ENCODE assay signal across 23 mouse cellular contexts in the genomic region with DNA sequence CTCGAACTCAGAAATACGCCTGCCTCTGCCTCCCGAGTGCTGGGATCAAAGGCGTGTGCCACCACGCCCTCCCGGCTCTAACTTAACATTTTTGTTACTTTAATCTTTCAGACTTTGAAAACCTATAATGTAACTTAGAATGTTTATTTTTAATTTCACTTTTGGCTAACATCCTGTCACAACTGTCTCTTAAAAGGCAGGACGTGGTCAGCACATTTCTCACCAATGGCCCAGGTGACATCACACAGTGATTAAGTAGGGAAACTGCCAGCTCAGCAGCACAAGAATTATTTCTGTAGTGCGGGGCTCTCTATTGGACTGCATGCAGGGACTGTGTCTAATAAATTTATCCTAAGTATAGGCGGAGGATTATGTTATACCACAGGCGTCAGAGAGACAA. TPM values are rescaled to one million over a fixed set of nuclear protein-coding genes. Genes with fewer than 3 reads are reported as not detected.
DNase-seq lines count a peak whose midpoint lies in the region; ATAC-seq and TF ChIP-seq lines count a peak whose summit lies in the region.
"Had no signal": no experiment of that assay in that cellular context is flagged by ENCODE, and none has a peak within 500 bp of the region (broad histone marks: within the 10 kb centered on the region; RNA-seq: fewer than 3 reads in every experiment).

No protein-coding gene starts in this region.

- H3K9ac ChIP-seq in heart, embryonic 13.5 days, result peak overlapping the region; percentile 29; the same call in 1 of the 2 replicates
- no peak overlapping the region for H3K9ac ChIP-seq in heart, embryonic 11.5 days (ENCODE audit: low read depth, low read length)
- H3K9ac ChIP-seq: embryonic facial prominence, embryonic 12.5 days; liver, embryonic 14.5 days had no signal

- DNase-seq in retina, adult 2 months (ENCODE audit: low read depth, low spot score), result peak; percentile 26
- no peak for DNase-seq in retina, postnatal 1 day
- no peak for DNase-seq in gastrocnemius, adult 2 months
- no peak for DNase-seq in left cerebral cortex, adult 8-10 months (ENCODE audit: low spot score in 2 of 2)
- no peak for DNase-seq in left cerebral cortex, adult 18-20 months (ENCODE audit: low spot score in 2 of 2)
- DNase-seq: adrenal gland, postnatal 14 days; cerebellum, postnatal 14 days; heart, adult 11 months; kidney, adult 2 months; kidney, postnatal 36 days; lung, postnatal 10 days; right cerebral cortex, postnatal 4 days; thymus, postnatal 14 days had no signal

- peaks cover 58% of the 10 kb centered on the region for H3K4me1 ChIP-seq in heart, embryonic 13.5 days
- peaks cover 37% of the 10 kb centered on the region for H3K4me1 ChIP-seq in heart, embryonic 11.5 days (ENCODE audit: control insufficient read depth, insufficient read depth, low read length)

- intact Hi-C loops in gastrocnemius, adult 2 months (cut with DNase I), result no loop called here

- H3K4me2 ChIP-seq in heart, embryonic 13.5 days, result no peak overlapping the region
- no peak overlapping the region for H3K4me2 ChIP-seq in heart, embryonic 11.5 days
- H3K4me2 ChIP-seq: embryonic facial prominence, embryonic 12.5 days had no signal

- peaks cover 39% of the 10 kb centered on the region for H3K36me3 ChIP-seq in heart, embryonic 13.5 days
- H3K36me3 ChIP-seq in heart, embryonic 11.5 days (ENCODE audit: control insufficient read depth, insufficient read depth, low read length), result peaks cover 10% of the 10 kb centered on the region

- H3K27me3 ChIP-seq in heart, embryonic 13.5 days (replicated peaks), result no peaks in the 10 kb centered on the region
- H3K27me3 ChIP-seq in heart, embryonic 11.5 days (ENCODE audit: control insufficient read depth, insufficient read depth, low read length), result no peaks in the 10 kb centered on the region
- H3K27me3 ChIP-seq: embryonic facial prominence, embryonic 12.5 days had no signal

- no peak overlapping the region for H3K27ac ChIP-seq in heart, embryonic 13.5 days (replicated peaks)
- H3K27ac ChIP-seq in heart, embryonic 11.5 days (ENCODE audit: low read depth, low read length), result no peak overlapping the region
- no peak overlapping the region for H3K27ac ChIP-seq in gastrocnemius, adult 2 months
- H3K27ac ChIP-seq: embryonic facial prominence, embryonic 12.5 days; liver, embryonic 14.5 days had no signal

- no peak for TF ChIP-seq CTCF in gastrocnemius, adult 2 months (IDR thresholded peaks at IDR 0.05)

- no peaks in the 10 kb centered on the region for H3K9me3 ChIP-seq in heart, embryonic 13.5 days
- H3K9me3 ChIP-seq in heart, embryonic 11.5 days (replicated peaks; ENCODE audit: control insufficient read depth, low read length), result no peaks in the 10 kb centered on the region
- H3K9me3 ChIP-seq: embryonic facial prominence, embryonic 12.5 days had no signal

- no peak for ATAC-seq in heart, embryonic 13.5 days (ENCODE audit: extremely low read depth, insufficient number of reproducible peaks, low FRiP score, low TSS enrichment)
- no peak for ATAC-seq in heart, embryonic 11.5 days (replicated peaks; ENCODE audit: insufficient number of reproducible peaks, low FRiP score, low TSS enrichment)
- ATAC-seq in inflammation-experienced regulatory T-cells, adult 6 months, result peak; percentile 86

- WGBS in heart, embryonic 13.5 days, result 75% methylated on average over 10 of the region's 10 CpGs
- 88% methylated on average over 10 of the region's 10 CpGs for WGBS in heart, embryonic 11.5 days (ENCODE audit: insufficient replicate concordance)

- H3K4me3 ChIP-seq in heart, embryonic 13.5 days, result no peak overlapping the region
- H3K4me3 ChIP-seq in heart, embryonic 11.5 days (ENCODE audit: low read depth, low read length), result no peak overlapping the region
- H3K4me3 ChIP-seq in gastrocnemius, adult 2 months, result no peak overlapping the region
- H3K4me3 ChIP-seq: embryonic facial prominence, embryonic 12.5 days had no signal

RNA-seq across cellular contexts. Expression of a gene that starts 7.6 kb away (rescaled TPM):
- 119 and 125 TPM in 2 replicates for polyA plus RNA-seq in heart, embryonic 13.5 days (2015; fragmentation: Nextera tagmentation; extraction: Ambion mirVana)
- polyA plus RNA-seq in heart, embryonic 11.5 days (2014; fragmentation: Nextera tagmentation; extraction: Ambion mirVana), result 91.8 and 126 TPM in 2 replicates
- 100 to 1,000 TPM in 1 of 3 experiments, 10 to 100 TPM in 2; 18.4 to 106 (median 18.6) TPM for polyA plus RNA-seq in inflammation-experienced regulatory T-cells, adult 6 months (2017; shearing (Covaris generic))
- total RNA-seq in gastrocnemius, adult 2 months (2021), result under 1 TPM; 0.89 to 0.94 TPM
- 10 to 100 TPM in 2 of 4 experiments, 1 to 10 TPM in 2; 9.3 to 11.5 (median 10.2) TPM for total RNA-seq in left cerebral cortex, adult 8-10 months (2022)
- 10 to 100 TPM; 12.4 to 13.0 TPM for total RNA-seq in left cerebral cortex, adult 18-20 months (2021)

RNA-seq across cellular contexts. Expression of a gene that starts 26.3 kb away (rescaled TPM):
- 1.6 and 1.8 TPM in 2 replicates for polyA plus RNA-seq in heart, embryonic 13.5 days (2015; fragmentation: Nextera tagmentation; extraction: Ambion mirVana)
- polyA plus RNA-seq in heart, embryonic 11.5 days (2014; fragmentation: Nextera tagmentation; extraction: Ambion mirVana), result 1.8 and 2.1 TPM in 2 replicates
- polyA plus RNA-seq in inflammation-experienced regulatory T-cells, adult 6 months (2017; shearing (Covaris generic)), result under 1 TPM in 2 of 3 experiments, not detected in 1; 0.20 to 0.40 TPM
- under 1 TPM in 1 of 2 experiments, not detected in 1; 0.31 TPM for total RNA-seq in gastrocnemius, adult 2 months (2021)
- total RNA-seq in left cerebral cortex, adult 8-10 months (2022), result 10 to 100 TPM; 68.4 to 78.4 (median 74.8) TPM
- 10 to 100 TPM; 62.7 to 75.8 TPM for total RNA-seq in left cerebral cortex, adult 18-20 months (2021)

RNA-seq across cellular contexts. Expression of a gene that starts 42.6 kb away (rescaled TPM):
- polyA plus RNA-seq in heart, embryonic 13.5 days (2015; fragmentation: Nextera tagmentation; extraction: Ambion mirVana), result not detected in 2 replicates
- not detected in 2 replicates for polyA plus RNA-seq in heart, embryonic 11.5 days (2014; fragmentation: Nextera tagmentation; extraction: Ambion mirVana)
- not detected for polyA plus RNA-seq in inflammation-experienced regulatory T-cells, adult 6 months (2017; shearing (Covaris generic))
- total RNA-seq in gastrocnemius, adult 2 months (2021), result not detected
- total RNA-seq in left cerebral cortex, adult 8-10 months (2022), result 1 to 10 TPM in 2 of 4 experiments, under 1 TPM in 2; 0.42 to 1.1 (median 0.77) TPM
- under 1 TPM; 0.35 to 0.61 TPM for total RNA-seq in left cerebral cortex, adult 18-20 months (2021)
- total RNA-seq: adrenal gland, postnatal 14 days; heart, postnatal 25 days; layer of hippocampus, postnatal 25 days had no signal
- polyA plus RNA-seq: forebrain, embryonic 11.5 days; limb, embryonic 11.5 days; liver, embryonic 14.5 days; stomach, embryonic 14.5 days had no signal

RNA-seq across cellular contexts. Expression of a gene that starts 53.2 kb away (rescaled TPM):
- 0.43 and 0.67 TPM in 2 replicates for polyA plus RNA-seq in heart, embryonic 13.5 days (2015; fragmentation: Nextera tagmentation; extraction: Ambion mirVana)
- polyA plus RNA-seq in heart, embryonic 11.5 days (2014; fragmentation: Nextera tagmentation; extraction: Ambion mirVana), result 1.6 and 1.9 TPM in 2 replicates
- polyA plus RNA-seq in inflammation-experienced regulatory T-cells, adult 6 months (2017; shearing (Covaris generic)), result not detected
- total RNA-seq in gastrocnemius, adult 2 months (2021), result not detected
- under 1 TPM in 3 of 4 experiments, not detected in 1; 0.35 to 0.51 (median 0.46) TPM for total RNA-seq in left cerebral cortex, adult 8-10 months (2022)
- total RNA-seq in left cerebral cortex, adult 18-20 months (2021), result under 1 TPM in 1 of 2 experiments, not detected in 1; 0.30 TPM
- polyA plus RNA-seq: limb, embryonic 11.5 days had no signal

RNA-seq across cellular contexts. Expression of a gene that starts 58.1 kb away (rescaled TPM):
- 22.1 and 22.3 TPM in 2 replicates for polyA plus RNA-seq in heart, embryonic 13.5 days (2015; fragmentation: Nextera tagmentation; extraction: Ambion mirVana)
- polyA plus RNA-seq in heart, embryonic 11.5 days (2014; fragmentation: Nextera tagmentation; extraction: Ambion mirVana), result 24.8 and 26.6 TPM in 2 replicates
- polyA plus RNA-seq in inflammation-experienced regulatory T-cells, adult 6 months (2017; shearing (Covaris generic)), result 10 to 100 TPM in 2 of 3 experiments, 1 to 10 TPM in 1; 8.4 to 15.5 (median 10.5) TPM
- 1 to 10 TPM; 6.9 to 7.2 TPM for total RNA-seq in gastrocnemius, adult 2 months (2021)
- 100 to 1,000 TPM; 152 to 159 (median 156) TPM for total RNA-seq in left cerebral cortex, adult 8-10 months (2022)
- total RNA-seq in left cerebral cortex, adult 18-20 months (2021), result 100 to 1,000 TPM; 149 to 156 TPM

Comparison
In these comparisons a context has a peak if more than half of its experiments do, and no peak if none do; other contexts are left out.
1. RNA of a gene that starts 7.6 kb away (total RNA-seq): 12.4 to 13.0 TPM in left cerebral cortex, adult 18-20 months and 9.3 to 11.5 TPM in left cerebral cortex, adult 8-10 months; 0.89 to 0.94 TPM in gastrocnemius, adult 2 months; every median in the first group is over 4 times any median in the second.
2. RNA of a gene that starts 26.3 kb away (total RNA-seq): 62.7 to 75.8 TPM in left cerebral cortex, adult 18-20 months and 68.4 to 78.4 TPM in left cerebral cortex, adult 8-10 months; 0.31 TPM in gastrocnemius, adult 2 months; every median in the first group is over 10 times any median in the second.